Mouse (Mus musculus): ENCODE measurements around the gene Cep152. TPM values are rescaled to one million over a fixed set of nuclear protein-coding genes. Genes with fewer than 3 reads are reported as not detected.

Gene Cep152
- total and polyA plus RNA-seq, 2 experiments = 0.69 to 3.0 TPM

DNA sequence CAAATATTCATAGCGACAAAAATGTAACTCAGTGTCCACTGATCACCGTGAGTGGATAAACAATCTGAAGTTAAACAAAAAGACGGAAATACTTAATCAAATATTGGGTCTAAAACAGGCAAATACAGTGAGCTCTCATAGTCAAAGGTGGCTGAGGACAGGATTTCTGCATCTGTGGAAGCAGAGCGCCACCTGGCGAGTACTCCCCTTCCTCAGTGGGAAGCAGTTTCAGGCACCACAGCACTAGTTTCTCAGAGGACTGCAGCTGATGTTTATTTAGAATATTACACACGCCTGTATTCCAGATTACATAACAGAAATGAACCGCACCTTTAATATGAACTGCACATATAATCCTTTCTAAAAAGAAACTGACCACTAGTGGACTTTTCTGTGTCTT is 20.3 kb downstream of the Cep152 start:
- DNase-seq (ENCODE audit: extremely low read depth, low read depth, low spot score) = peak; percentile 26
- H3K4me3 ChIP-seq (ENCODE audit: insufficient read depth, low read depth, low read length) = no peak overlapping the region
- H3K4me1 ChIP-seq (ENCODE audit: control insufficient read depth, insufficient read depth, low read length) = peaks cover 3% of the 10 kb centered on the region
- H3K36me3 ChIP-seq (ENCODE audit: control insufficient read depth, insufficient read depth, low read length) = peaks cover 5% of the 10 kb centered on the region; the same call in 1 of the 2 replicates
- H3K79me2 ChIP-seq (ENCODE audit: control insufficient read depth, insufficient read depth, low read length) = no peaks in the 10 kb centered on the region
- H3K9ac ChIP-seq (ENCODE audit: low read depth, low read length) = no peak overlapping the region
- H3K27ac ChIP-seq (replicated peaks; ENCODE audit: insufficient read depth, low read depth, low read length) = no peak overlapping the region
- peak; percentile 77 for TF ChIP-seq CTCF (IDR thresholded peaks at IDR 0.05; ENCODE audit: low read depth, low read length)
- TF ChIP-seq POLR2A (IDR thresholded peaks at IDR 0.05; ENCODE audit: extremely low read depth, insufficient read depth, low read length) = no peak
- WGBS = 45% methylated on average over 7 of the region's 7 CpGs
- H3K27me3 ChIP-seq (ENCODE audit: control insufficient read depth, insufficient read depth, low read length) = no peaks in the 10 kb centered on the region

- H3K4me3 ChIP-seq (ENCODE audit: insufficient read depth, low read depth, low read length) = no peak overlapping the region
- no peak for TF ChIP-seq CTCF (IDR thresholded peaks at IDR 0.05; ENCODE audit: low read depth, low read length)
- no peak for TF ChIP-seq POLR2A (IDR thresholded peaks at IDR 0.05; ENCODE audit: extremely low read depth, insufficient read depth, low read length)
- DNase-seq (ENCODE audit: extremely low read depth, low read depth, low spot score) = no peak
Observed at GRCm38 (mm10) chr2:125602970-125603369, 21.9 kb downstream of the Cep152 start.

DNA sequence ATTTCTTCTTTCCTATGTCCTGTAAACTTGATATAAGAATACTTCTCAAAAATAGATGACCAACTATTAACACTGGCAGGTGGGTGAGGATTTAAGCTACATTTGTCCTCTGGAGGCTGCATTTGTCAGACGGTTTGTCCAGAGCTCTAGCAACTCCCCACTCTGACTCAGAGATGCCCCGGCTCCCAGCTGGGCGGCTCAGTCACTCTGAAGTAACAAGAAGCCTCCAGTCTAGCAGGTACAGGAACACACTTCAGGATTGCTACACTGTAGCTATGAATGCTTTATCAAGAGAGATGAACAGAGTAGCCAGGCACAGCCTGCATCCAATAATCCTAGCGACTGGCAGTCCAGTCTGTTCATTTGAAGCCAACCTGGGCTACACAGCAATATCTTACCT is 26.0 kb downstream of the Cep152 start:
- no peaks in the 10 kb centered on the region for H3K4me1 ChIP-seq (ENCODE audit: control insufficient read depth, insufficient read depth, low read length)
- H3K4me3 ChIP-seq (ENCODE audit: insufficient read depth, low read depth, low read length) = no peak overlapping the region
- WGBS = 94% methylated on average over 4 of the region's 4 CpGs
- H3K27me3 ChIP-seq (ENCODE audit: control insufficient read depth, insufficient read depth, low read length) = no peaks in the 10 kb centered on the region
- peaks cover 9% of the 10 kb centered on the region; the same call in 1 of the 2 replicates for H3K36me3 ChIP-seq (ENCODE audit: control insufficient read depth, insufficient read depth, low read length)
- DNase-seq (ENCODE audit: extremely low read depth, low read depth, low spot score) = no peak
- no peak overlapping the region for H3K9ac ChIP-seq (ENCODE audit: low read depth, low read length)
- TF ChIP-seq POLR2A (IDR thresholded peaks at IDR 0.05; ENCODE audit: extremely low read depth, insufficient read depth, low read length) = no peak
- no peak for TF ChIP-seq CTCF (IDR thresholded peaks at IDR 0.05; ENCODE audit: low read depth, low read length)
- H3K79me2 ChIP-seq (ENCODE audit: control insufficient read depth, insufficient read depth, low read length) = no peaks in the 10 kb centered on the region
- H3K27ac ChIP-seq (replicated peaks; ENCODE audit: insufficient read depth, low read depth, low read length) = no peak overlapping the region

More at GRCm38 (mm10) chr2:125602970-125603369, 21.9 kb downstream of the Cep152 start:
- no peaks in the 10 kb centered on the region for H3K27me3 ChIP-seq (ENCODE audit: control insufficient read depth, insufficient read depth, low read length)
- H3K4me1 ChIP-seq (ENCODE audit: control insufficient read depth, insufficient read depth, low read length) = peaks cover 3% of the 10 kb centered on the region
- H3K79me2 ChIP-seq (ENCODE audit: control insufficient read depth, insufficient read depth, low read length) = no peaks in the 10 kb centered on the region
- peaks cover 7% of the 10 kb centered on the region; the same call in 1 of the 2 replicates for H3K36me3 ChIP-seq (ENCODE audit: control insufficient read depth, insufficient read depth, low read length)
- no peak overlapping the region for H3K27ac ChIP-seq (replicated peaks; ENCODE audit: insufficient read depth, low read depth, low read length)
- H3K9ac ChIP-seq (ENCODE audit: low read depth, low read length) = no peak overlapping the region
- 92% methylated on average over 3 of the region's 3 CpGs for WGBS

DNA sequence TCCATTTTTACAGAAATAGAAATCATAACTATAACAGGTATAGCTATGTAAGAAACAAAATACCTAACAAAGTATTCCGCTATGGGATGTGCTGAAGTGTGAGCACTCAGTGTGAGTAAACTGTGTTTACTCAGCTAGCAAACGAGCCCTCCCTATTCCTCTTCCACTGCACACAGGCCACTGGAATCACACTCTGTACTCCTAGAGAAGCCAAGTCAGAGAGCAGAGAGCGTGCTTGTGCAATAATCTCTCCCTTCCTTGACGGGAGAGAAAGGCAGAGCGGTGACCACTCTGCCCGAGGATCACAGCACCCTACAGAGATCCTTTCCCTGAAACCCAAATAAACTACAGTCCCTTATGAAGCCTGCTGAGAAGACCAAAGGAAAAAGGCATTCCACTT is 26.7 kb downstream of the Cep152 start:
- peak; percentile 29 for DNase-seq (ENCODE audit: extremely low read depth, low read depth, low spot score)
- 66% methylated on average over 6 of the region's 6 CpGs for WGBS
- H3K4me3 ChIP-seq (ENCODE audit: insufficient read depth, low read depth, low read length) = no peak overlapping the region
- no peak overlapping the region for H3K9ac ChIP-seq (ENCODE audit: low read depth, low read length)
- H3K27ac ChIP-seq (replicated peaks; ENCODE audit: insufficient read depth, low read depth, low read length) = no peak overlapping the region
- no peaks in the 10 kb centered on the region for H3K4me1 ChIP-seq (ENCODE audit: control insufficient read depth, insufficient read depth, low read length)
- H3K36me3 ChIP-seq (ENCODE audit: control insufficient read depth, insufficient read depth, low read length) = peaks cover 9% of the 10 kb centered on the region; the same call in 1 of the 2 replicates
- TF ChIP-seq CTCF (IDR thresholded peaks at IDR 0.05; ENCODE audit: low read depth, low read length) = no peak
- TF ChIP-seq POLR2A (IDR thresholded peaks at IDR 0.05; ENCODE audit: extremely low read depth, insufficient read depth, low read length) = no peak
- no peaks in the 10 kb centered on the region for H3K79me2 ChIP-seq (ENCODE audit: control insufficient read depth, insufficient read depth, low read length)
- H3K27me3 ChIP-seq (ENCODE audit: control insufficient read depth, insufficient read depth, low read length) = no peaks in the 10 kb centered on the region

- Histone ChIP-seq H3K9ac (ENCODE audit: low read depth, low read length) (no peak overlapping the region), H3K79me2 (ENCODE audit: control insufficient read depth, insufficient read depth, low read length) (no peaks in the 10 kb centered on the region), H3K4me3 (ENCODE audit: insufficient read depth, low read depth, low read length) (no peak overlapping the region), H3K27me3 (ENCODE audit: control insufficient read depth, insufficient read depth, low read length) (no peaks in the 10 kb centered on the region), H3K4me1 (ENCODE audit: control insufficient read depth, insufficient read depth, low read length) (no peaks in the 10 kb centered on the region), H3K36me3 (ENCODE audit: control insufficient read depth, insufficient read depth, low read length) (peaks cover 8% of the 10 kb centered on the region), H3K27ac (replicated peaks; ENCODE audit: insufficient read depth, low read depth, low read length) (no peak overlapping the region)
- TF ChIP-seq POLR2A (IDR thresholded peaks at IDR 0.05; ENCODE audit: extremely low read depth, insufficient read depth, low read length) = no peak
- TF ChIP-seq CTCF (IDR thresholded peaks at IDR 0.05; ENCODE audit: low read depth, low read length) = no peak
- 97% methylated on average over 12 of the region's 12 CpGs for WGBS
- DNase-seq (ENCODE audit: extremely low read depth, low read depth, low spot score) = no peak
Observed at GRCm38 (mm10) chr2:125594786-125595185, 30.1 kb downstream of the Cep152 start.

DNA sequence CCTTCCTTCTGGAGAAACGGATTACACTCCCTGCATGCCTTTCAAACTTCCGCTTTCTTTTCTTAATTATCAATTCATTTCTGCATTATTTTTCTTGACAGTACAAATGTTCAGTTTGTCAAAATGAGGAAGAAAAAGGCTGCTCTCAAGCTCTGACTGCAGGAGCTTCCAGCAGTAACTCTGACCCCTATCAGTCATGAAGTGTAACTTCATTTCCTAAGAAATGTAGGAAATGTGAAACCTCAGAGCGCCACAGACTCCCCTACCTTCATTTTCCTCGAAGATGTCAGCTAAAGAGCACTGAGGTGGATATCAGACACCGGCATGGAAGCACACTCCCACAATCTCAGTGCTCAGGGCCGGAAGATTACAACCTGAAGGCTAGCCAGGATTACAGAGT is 30.8 kb downstream of the Cep152 start:
- no peaks in the 10 kb centered on the region for H3K4me1 ChIP-seq (ENCODE audit: control insufficient read depth, insufficient read depth, low read length)
- 81% methylated on average over 6 of the region's 6 CpGs for WGBS
- no peak overlapping the region for H3K9ac ChIP-seq (ENCODE audit: low read depth, low read length)
- H3K36me3 ChIP-seq (ENCODE audit: control insufficient read depth, insufficient read depth, low read length) = peaks cover 11% of the 10 kb centered on the region
- no peaks in the 10 kb centered on the region for H3K27me3 ChIP-seq (ENCODE audit: control insufficient read depth, insufficient read depth, low read length)
- H3K4me3 ChIP-seq (ENCODE audit: insufficient read depth, low read depth, low read length) = no peak overlapping the region
- TF ChIP-seq CTCF (IDR thresholded peaks at IDR 0.05; ENCODE audit: low read depth, low read length) = no peak
- no peak for TF ChIP-seq POLR2A (IDR thresholded peaks at IDR 0.05; ENCODE audit: extremely low read depth, insufficient read depth, low read length)
- H3K79me2 ChIP-seq (ENCODE audit: control insufficient read depth, insufficient read depth, low read length) = no peaks in the 10 kb centered on the region
- H3K27ac ChIP-seq (replicated peaks; ENCODE audit: insufficient read depth, low read depth, low read length) = no peak overlapping the region
- no peak for DNase-seq (ENCODE audit: extremely low read depth, low read depth, low spot score)

Measured in liver, adult 2 months (tissue).